Mouse (Mus musculus) CH12.LX (cell line): Measurements from ENCODE around the gene Cep112. TPM values are rescaled to one million over a fixed set of nuclear protein-coding genes. Genes with fewer than 3 reads are reported as not detected.

Experiments used
- DNase-seq: peaks from one replicate; pipeline ENCODE4 v3.0.0-alpha.2; 2013; ENCODE audit errors: extremely low read depth
- H3K27ac ChIP-seq: 2 replicates; pipeline ENCODE4 v1.5.1; 2012; ENCODE audit warnings: low read depth, mild to moderate bottlenecking, control low read depth, moderate library complexity; ENCODE audit not compliant: insufficient read depth
- H3K27me3 ChIP-seq: replicated peaks from 2 replicates; pipeline ENCODE3; 2012; ENCODE audit warnings: inconsistent platforms
- H3K36me3 ChIP-seq, 2 experiments: replicated peaks in 1 of 2; 2 replicates each; pipeline versions ENCODE3 to v1.6.1; 2012; ENCODE audit warnings: inconsistent platforms in 1 of 2, low read length in 1 of 2, mild to moderate bottlenecking in 1 of 2, mixed read lengths in 1 of 2, moderate library complexity in 1 of 2; ENCODE audit not compliant: control insufficient read depth in 1 of 2, insufficient read depth in 1 of 2
- H3K4me1 ChIP-seq, 2 experiments: 2 replicates each; pipeline ENCODE4 v1.6.1; 2012; ENCODE audit warnings: inconsistent platforms in 1 of 2, moderate library complexity in 1 of 2; ENCODE audit not compliant: insufficient read depth in 2 of 2, control insufficient read depth in 1 of 2
- H3K4me2 ChIP-seq: 2 replicates; pipeline ENCODE4 v1.6.1; 2012; ENCODE audit warnings: low read depth, mild to moderate bottlenecking, control low read depth; ENCODE audit not compliant: poor library complexity, insufficient read depth, severe bottlenecking
- H3K4me3 ChIP-seq, 3 experiments: fragments of 150-350 bp in 1 of 3; sonication (generic) in 1 of 3; replicated peaks in 1 of 3; 2 replicates each; pipeline versions ENCODE3 to v1.5.1; 2011 to 2012; ENCODE audit warnings: low read depth in 2 of 3, low read length in 2 of 3, mild to moderate bottlenecking in 2 of 3, moderate library complexity in 2 of 3, control low read depth in 1 of 3, improper control_type of control experiment in 1 of 3, inconsistent platforms in 1 of 3, mixed read lengths in 1 of 3; ENCODE audit not compliant: poor library complexity in 1 of 3
- H3K79me2 ChIP-seq: replicated peaks from 2 replicates; pipeline ENCODE4 v1.6.1; 2012; ENCODE audit warnings: mild to moderate bottlenecking, moderate library complexity; ENCODE audit not compliant: control insufficient read depth, poor library complexity, insufficient read depth, severe bottlenecking; ENCODE audit errors: extremely low read depth
- H3K9ac ChIP-seq: 2 replicates; pipeline ENCODE4 v1.6.1; 2012; ENCODE audit warnings: low read depth, mild to moderate bottlenecking, control low read depth, moderate library complexity; ENCODE audit not compliant: insufficient read depth
- H3K9me3 ChIP-seq: replicated peaks from 2 replicates; pipeline ENCODE3; 2012; ENCODE audit warnings: low read length, inconsistent platforms, mixed read lengths
- CHD2 ChIP-seq: IDR thresholded peaks from 2 replicates; pipeline ENCODE4 v1.6.1; 2011; ENCODE audit warnings: low read length, improper control_type of control experiment
- ELF1 ChIP-seq: IDR thresholded peaks from 2 replicates; pipeline ENCODE4 v1.6.1; 2014; ENCODE audit warnings: low read depth, mild to moderate bottlenecking, inconsistent platforms, low read length, improper control_type of control experiment
- EP300 ChIP-seq: IDR thresholded peaks from 2 replicates; pipeline ENCODE4 v1.6.1; 2011; ENCODE audit warnings: low read length, improper control_type of control experiment
- GABPA ChIP-seq: IDR thresholded peaks from 2 replicates; pipeline ENCODE4 v1.6.1; 2012; ENCODE audit warnings: low read depth, low read length, improper control_type of control experiment, inconsistent platforms; ENCODE audit not compliant: insufficient replicate concordance
- HCFC1 ChIP-seq: IDR thresholded peaks from 2 replicates; pipeline ENCODE4 v1.6.1; 2012; ENCODE audit warnings: low read depth, mild to moderate bottlenecking, inconsistent platforms, low read length, improper control_type of control experiment
- IRF4 ChIP-seq: IDR thresholded peaks from 2 replicates; pipeline ENCODE4 v1.6.1; 2014; ENCODE audit warnings: low read depth, mild to moderate bottlenecking, inconsistent platforms, low read length, improper control_type of control experiment
- JUN ChIP-seq: IDR thresholded peaks from 2 replicates; pipeline ENCODE4 v1.6.1; 2011; ENCODE audit warnings: low read depth, mild to moderate bottlenecking, low read length, improper control_type of control experiment, moderate library complexity; ENCODE audit not compliant: insufficient read depth
- JUND ChIP-seq: conservative IDR thresholded peaks from 2 replicates; pipeline ENCODE4 v1.6.1; 2011; ENCODE audit warnings: low read depth, low read length, improper control_type of control experiment
- MEF2A ChIP-seq: IDR thresholded peaks from 2 replicates; pipeline ENCODE4 v1.6.1; 2014; ENCODE audit warnings: low read depth, mild to moderate bottlenecking, inconsistent platforms, low read length, improper control_type of control experiment, borderline replicate concordance
- MXI1 ChIP-seq: IDR thresholded peaks from 2 replicates; pipeline ENCODE4 v1.6.1; 2011; ENCODE audit warnings: mild to moderate bottlenecking, low read depth, low read length, improper control_type of control experiment
- MYC ChIP-seq: IDR thresholded peaks from 2 replicates; pipeline ENCODE4 v1.6.1; 2011; ENCODE audit warnings: low read depth, mild to moderate bottlenecking, improper control_type of control experiment, low read length
- NELFE ChIP-seq: IDR thresholded peaks from 2 replicates; pipeline ENCODE4 v1.6.1; 2011; ENCODE audit warnings: low read depth, low read length, improper control_type of control experiment
- NRF1 ChIP-seq: IDR thresholded peaks from 2 replicates; pipeline ENCODE4 v1.6.1; 2014; ENCODE audit warnings: low read depth, mild to moderate bottlenecking, inconsistent platforms, low read length, improper control_type of control experiment, moderate library complexity
- PAX5 ChIP-seq: IDR thresholded peaks from 2 replicates; pipeline ENCODE4 v1.6.1; 2012; ENCODE audit warnings: low read length, inconsistent platforms, mixed read lengths
- POLR2A ChIP-seq: IDR thresholded peaks from 2 replicates; pipeline ENCODE4 v1.6.1; 2011; ENCODE audit warnings: low read depth, mild to moderate bottlenecking, improper control_type of control experiment, low read length
- POLR2AphosphoS2 ChIP-seq: IDR thresholded peaks from 2 replicates; pipeline ENCODE4 v1.6.1; 2011; ENCODE audit warnings: low read depth, low read length, improper control_type of control experiment
- RAD21 ChIP-seq: IDR thresholded peaks from 2 replicates; pipeline ENCODE4 v1.6.1; 2011; ENCODE audit warnings: low read depth, mild to moderate bottlenecking, low read length, improper control_type of control experiment, moderate library complexity
- SMC3 ChIP-seq: IDR thresholded peaks from 2 replicates; pipeline ENCODE4 v1.6.1; 2011; ENCODE audit warnings: low read depth, low read length, improper control_type of control experiment
- TBP ChIP-seq: conservative IDR thresholded peaks from 2 replicates; pipeline ENCODE4 v1.6.1; 2011; ENCODE audit warnings: low read depth, low read length, improper control_type of control experiment
- UBTF ChIP-seq: IDR thresholded peaks from 2 replicates; pipeline ENCODE4 v1.6.1; 2012; ENCODE audit warnings: low read depth, mild to moderate bottlenecking, inconsistent platforms, low read length, improper control_type of control experiment, moderate library complexity
- ZC3H11A ChIP-seq: IDR thresholded peaks from 2 replicates; pipeline ENCODE4 v1.6.1; 2012; ENCODE audit warnings: low read depth, mild to moderate bottlenecking, inconsistent platforms, low read length, improper control_type of control experiment
- ZKSCAN1 ChIP-seq: IDR thresholded peaks from 2 replicates; pipeline ENCODE4 v1.6.1; 2012; ENCODE audit warnings: low read depth, inconsistent platforms, low read length, improper control_type of control experiment, borderline replicate concordance
- ZMIZ1 ChIP-seq: IDR thresholded peaks from 2 replicates; pipeline ENCODE4 v1.6.1; 2012; ENCODE audit warnings: low read depth, mild to moderate bottlenecking, inconsistent platforms, low read length, improper control_type of control experiment
- ZNF384 ChIP-seq: IDR thresholded peaks from 2 replicates; pipeline ENCODE4 v1.6.1; 2012; ENCODE audit warnings: low read depth, low read length, improper control_type of control experiment, inconsistent platforms
- dilution Hi-C: fragments of 300-500 bp; cut with MboI; formaldehyde crosslinking; loops from 2 replicates; pipeline ENCODE4 v1.14.3; 2020; ENCODE audit warnings: low sequenced_read_pairs; ENCODE audit not compliant: extremely low pct_unique_long_range_greater_than_20kb, extremely low pct_ligation_motif_present
- in situ Hi-C: fragments of 300-500 bp; cut with MboI; formaldehyde crosslinking; loops from 3 replicates; pipeline ENCODE4 v1.14.3; 2019; ENCODE audit warnings: low sequenced_read_pairs, low pct_ligation_motif_present, low pct_unique_long_range_greater_than_20kb, mixed read lengths
- polyA plus RNA-seq: library from polyadenylated mRNA; unstranded; fragments of >175 nt; gene quantifications from 2 replicates; pipeline ENCODE4 v1.2.1, GENCODE M21; 2012; ENCODE audit warnings: low read depth; ENCODE audit not compliant: insufficient read length
- total RNA-seq, 2 experiments: library from RNA; depleted of rRNA; stranded (reverse); fragments of 300-350 nt in 1 of 2; fragments of >200 nt in 1 of 2; gene quantifications; 2 replicates each; pipeline ENCODE4 v1.2.3; 2012 to 2014

The Cep112 gene
- total and polyA plus RNA-seq, 3 experiments = 0.93 to 1.4 (median 1.3) TPM

- no peak for DNase-seq
- dilution Hi-C loops (no loop called here), in situ Hi-C loops (no loop called here)
- Histone ChIP-seq H3K27ac (no peak overlapping the region), H3K9ac (no peak overlapping the region), H3K4me2 (no peak overlapping the region), H3K27me3 (no peaks in the 10 kb centered on the region), H3K4me1 (peaks cover under 1 to 11% of the 10 kb centered on the region in 2 experiments), H3K4me3 (no peak overlapping the region), H3K36me3 (no peaks in the 10 kb centered on the region), H3K79me2 (no peaks in the 10 kb centered on the region), H3K9me3 (peaks cover 9% of the 10 kb centered on the region)
- TF ChIP-seq UBTF (no peak), JUND (no peak), ELF1 (no peak), POLR2A (no peak), MYC (no peak), IRF4 (no peak), EP300 (no peak), TBP (no peak), MEF2A (no peak), ZNF384 (no peak), GABPA (no peak), PAX5 (no peak), JUN (no peak), RAD21 (no peak), CHD2 (no peak), NRF1 (no peak), SMC3 (no peak), HCFC1 (no peak), MXI1 (no peak)
Observed at GRCm38 (mm10) chr11:108851771-108852170, 426.8 kb downstream of the Cep112 start.

- in situ Hi-C loops (no loop called here), dilution Hi-C loops (no loop called here)
- no peak overlapping the region for H3K4me2 ChIP-seq
- no peak for DNase-seq
- H3K9me3 ChIP-seq = peaks cover 3% of the 10 kb centered on the region
- peaks cover 4 to 24% of the 10 kb centered on the region in 2 experiments; a peak in 3 of 4 replicates for H3K4me1 ChIP-seq
- no peak overlapping the region for H3K9ac ChIP-seq
- H3K36me3 ChIP-seq = no peaks in the 10 kb centered on the region
- no peaks in the 10 kb centered on the region for H3K27me3 ChIP-seq
- no peaks in the 10 kb centered on the region for H3K79me2 ChIP-seq
- TF ChIP-seq POLR2AphosphoS2 (no peak), TBP (no peak), EP300 (no peak), ZKSCAN1 (no peak), ZC3H11A (no peak), HCFC1 (no peak), CHD2 (no peak), NELFE (no peak), ZMIZ1 (no peak), JUND (no peak), ELF1 (no peak)
- no peak overlapping the region for H3K4me3 ChIP-seq
- no peak overlapping the region for H3K27ac ChIP-seq
Observed at GRCm38 (mm10) chr11:108857254-108857653, 432.3 kb downstream of the Cep112 start.
